Mouse (Mus musculus): Measurements from ENCODE around the gene Trappc6a. TPM values are rescaled to one million over a fixed set of nuclear protein-coding genes. Genes with fewer than 3 reads are reported as not detected.
"Not testable (repeated sequence)": the region's sequence is repeated elsewhere in the genome, so short reads cannot be mapped to it uniquely, and the experiment has no call there.

Trappc6a gene
- polyA plus RNA-seq, 1 experiment from 2014 or later, result 108 TPM

- DNase-seq (ENCODE audit: low spot score) (no peak), ATAC-seq (replicated peaks; ENCODE audit: low FRiP score) (no peak)
- Histone ChIP-seq H3K9me3 (ENCODE audit: control insufficient read depth, low read length) (no peaks in the 10 kb centered on the region), H3K36me3 (ENCODE audit: control insufficient read depth, insufficient read depth, low read length) (no peaks in the 10 kb centered on the region), H3K27ac (ENCODE audit: low read depth, low read length) (peak overlapping the region; percentile 52), H3K4me2 (peak overlapping the region; percentile 84), H3K27me3 (replicated peaks; ENCODE audit: control insufficient read depth, insufficient read depth, low read length) (no peaks in the 10 kb centered on the region), H3K4me3 (ENCODE audit: low read depth, low read length) (peak overlapping the region; percentile 87), H3K4me1 (replicated peaks; ENCODE audit: control insufficient read depth, insufficient read depth, low read length) (peaks cover 13% of the 10 kb centered on the region; the same call in 1 of the 2 replicates), H3K9ac (ENCODE audit: low read depth, low read length) (peak overlapping the region; percentile 94)
- WGBS, result 3% methylated on average over 18 of the region's 18 CpGs
These were observed 598 bp upstream of the Trappc6a start for GRCm38 (mm10) chr7:19507612-19507981.

GRCm38 (mm10) chr7:19508924-19509568 lies 851 bp downstream of the Trappc6a start:
- Histone ChIP-seq H3K36me3 (ENCODE audit: control insufficient read depth, insufficient read depth, low read length) (no peaks in the 10 kb centered on the region), H3K27ac (ENCODE audit: low read depth, low read length) (peak overlapping the region; percentile 52; the same call in 1 of the 2 replicates), H3K4me3 (ENCODE audit: low read depth, low read length) (peak overlapping the region; percentile 87), H3K9me3 (ENCODE audit: control insufficient read depth, low read length) (no peaks in the 10 kb centered on the region), H3K4me2 (peak overlapping the region; percentile 84), H3K27me3 (replicated peaks; ENCODE audit: control insufficient read depth, insufficient read depth, low read length) (no peaks in the 10 kb centered on the region), H3K4me1 (replicated peaks; ENCODE audit: control insufficient read depth, insufficient read depth, low read length) (peaks cover 13% of the 10 kb centered on the region; the same call in 1 of the 2 replicates), H3K9ac (ENCODE audit: low read depth, low read length) (peak overlapping the region; percentile 94)
- WGBS, result 5% methylated on average over 15 of the region's 15 CpGs
- DNase-seq (ENCODE audit: low spot score) (no peak), ATAC-seq (replicated peaks; ENCODE audit: low FRiP score) (peak; percentile 24)

GRCm38 (mm10) chr7:19509786-19510185 lies 1.6 kb downstream of the Trappc6a start:
- no peak overlapping the region; the same call in 1 of the 2 replicates for H3K9ac ChIP-seq (ENCODE audit: low read depth, low read length)
- no peak overlapping the region for H3K27ac ChIP-seq (ENCODE audit: low read depth, low read length)
- whole genome bisulfite sequencing, result 85% methylated on average over 7 of the region's 7 CpGs
- ATAC-seq (replicated peaks; ENCODE audit: low FRiP score) (no peak), DNase-seq (ENCODE audit: low spot score) (no peak)
- H3K27me3 ChIP-seq (replicated peaks; ENCODE audit: control insufficient read depth, insufficient read depth, low read length), result no peaks in the 10 kb centered on the region
- peaks cover 2% of the 10 kb centered on the region; the same call in 1 of the 2 replicates for H3K36me3 ChIP-seq (ENCODE audit: control insufficient read depth, insufficient read depth, low read length)
- H3K4me3 ChIP-seq (ENCODE audit: low read depth, low read length), result peak overlapping the region; percentile 87
- peaks cover 13% of the 10 kb centered on the region; the same call in 1 of the 2 replicates for H3K4me1 ChIP-seq (replicated peaks; ENCODE audit: control insufficient read depth, insufficient read depth, low read length)
- no peaks in the 10 kb centered on the region for H3K9me3 ChIP-seq (ENCODE audit: control insufficient read depth, low read length)
- peak overlapping the region; percentile 84 for H3K4me2 ChIP-seq

- DNase-seq (ENCODE audit: low spot score); H3K27ac ChIP-seq (ENCODE audit: low read depth, low read length); H3K27me3 ChIP-seq (replicated peaks; ENCODE audit: control insufficient read depth, insufficient read depth, low read length); H3K4me3 ChIP-seq (ENCODE audit: low read depth, low read length); H3K9ac ChIP-seq (ENCODE audit: low read depth, low read length); ATAC-seq (replicated peaks; ENCODE audit: low FRiP score); H3K36me3 ChIP-seq (ENCODE audit: control insufficient read depth, insufficient read depth, low read length); H3K4me2 ChIP-seq; H3K9me3 ChIP-seq (ENCODE audit: control insufficient read depth, low read length): not testable (repeated sequence)
- 76% methylated on average over 6 of the region's 7 CpGs for WGBS
- H3K4me1 ChIP-seq (replicated peaks; ENCODE audit: control insufficient read depth, insufficient read depth, low read length), result peaks cover 10% of the 10 kb centered on the region; the same call in 1 of the 2 replicates
These were observed 3.7 kb downstream of the Trappc6a start for GRCm38 (mm10) chr7:19511934-19512333.

- Histone ChIP-seq H3K9me3 (ENCODE audit: control insufficient read depth, low read length) (no peaks in the 10 kb centered on the region), H3K4me3 (ENCODE audit: low read depth, low read length) (no peak overlapping the region), H3K36me3 (ENCODE audit: control insufficient read depth, insufficient read depth, low read length) (peaks cover 2% of the 10 kb centered on the region; the same call in 1 of the 2 replicates), H3K9ac (ENCODE audit: low read depth, low read length) (no peak overlapping the region), H3K27me3 (replicated peaks; ENCODE audit: control insufficient read depth, insufficient read depth, low read length) (peaks cover 3% of the 10 kb centered on the region), H3K4me1 (replicated peaks; ENCODE audit: control insufficient read depth, insufficient read depth, low read length) (peaks cover 10% of the 10 kb centered on the region; the same call in 1 of the 2 replicates), H3K4me2 (no peak overlapping the region), H3K27ac (ENCODE audit: low read depth, low read length) (no peak overlapping the region)
- DNase-seq (ENCODE audit: low spot score) (no peak), ATAC-seq (replicated peaks; ENCODE audit: low FRiP score) (no peak)
- WGBS, result 73% methylated on average over 6 of the region's 6 CpGs
These were observed 4.2 kb downstream of the Trappc6a start for GRCm38 (mm10) chr7:19512353-19512752.

GRCm38 (mm10) chr7:19517652-19518365 lies 9.6 kb downstream of the Trappc6a start, which contains the start of gene Nkpd1:
Gene Nkpd1, plus strand, starts transcription at chr7:19517838.
- Histone ChIP-seq H3K27me3 (replicated peaks; ENCODE audit: control insufficient read depth, insufficient read depth, low read length) (peaks cover 54% of the 10 kb centered on the region), H3K9ac (ENCODE audit: low read depth, low read length) (no peak within 1 kb of the TSS), H3K4me2 (peak within 1 kb of the TSS; percentile 40), H3K9me3 (ENCODE audit: control insufficient read depth, low read length) (no peaks in the 10 kb centered on the region), H3K27ac (ENCODE audit: low read depth, low read length) (no peak within 1 kb of the TSS), H3K4me1 (replicated peaks; ENCODE audit: control insufficient read depth, insufficient read depth, low read length) (peaks cover 15% of the 10 kb centered on the region), H3K36me3 (ENCODE audit: control insufficient read depth, insufficient read depth, low read length) (peaks cover 2% of the 10 kb centered on the region; the same call in 1 of the 2 replicates), H3K4me3 (ENCODE audit: low read depth, low read length) (no peak within 1 kb of the TSS)
- DNase-seq (ENCODE audit: low spot score), result no peak
- no peak for ATAC-seq (replicated peaks; ENCODE audit: low FRiP score)
- WGBS, result 7% methylated on average over 21 of the region's 29 CpGs

GRCm38 (mm10) chr7:19520032-19520431 lies 11.8 kb downstream of the Trappc6a start:
- no peaks in the 10 kb centered on the region for H3K36me3 ChIP-seq (ENCODE audit: control insufficient read depth, insufficient read depth, low read length)
- no peak overlapping the region for H3K27ac ChIP-seq (ENCODE audit: low read depth, low read length)
- ATAC-seq (replicated peaks; ENCODE audit: low FRiP score) (peak; percentile 37), DNase-seq (ENCODE audit: low spot score) (no peak)
- no peaks in the 10 kb centered on the region for H3K9me3 ChIP-seq (ENCODE audit: control insufficient read depth, low read length)
- H3K4me2 ChIP-seq, result peak overlapping the region; percentile 70
- peak overlapping the region; percentile 53 for H3K9ac ChIP-seq (ENCODE audit: low read depth, low read length)
- peaks cover 76% of the 10 kb centered on the region for H3K27me3 ChIP-seq (replicated peaks; ENCODE audit: control insufficient read depth, insufficient read depth, low read length)
- WGBS, result 3% methylated on average over 23 of the region's 23 CpGs
- peak overlapping the region; percentile 37 for H3K4me3 ChIP-seq (ENCODE audit: low read depth, low read length)
- H3K4me1 ChIP-seq (replicated peaks; ENCODE audit: control insufficient read depth, insufficient read depth, low read length), result peaks cover 30% of the 10 kb centered on the region

- WGBS, result 18% methylated on average over 72 of the region's 72 CpGs
- peak overlapping the region; percentile 46 for H3K4me3 ChIP-seq (ENCODE audit: low read depth, low read length)
- H3K9ac ChIP-seq (ENCODE audit: low read depth, low read length), result peak overlapping the region; percentile 41; the same call in 1 of the 2 replicates
- peaks cover 26% of the 10 kb centered on the region for H3K4me1 ChIP-seq (replicated peaks; ENCODE audit: control insufficient read depth, insufficient read depth, low read length)
- no peak overlapping the region for H3K27ac ChIP-seq (ENCODE audit: low read depth, low read length)
- H3K27me3 ChIP-seq (replicated peaks; ENCODE audit: control insufficient read depth, insufficient read depth, low read length), result peaks cover 74% of the 10 kb centered on the region
- no peaks in the 10 kb centered on the region for H3K36me3 ChIP-seq (ENCODE audit: control insufficient read depth, insufficient read depth, low read length)
- peak overlapping the region; percentile 84 for H3K4me2 ChIP-seq
- no peaks in the 10 kb centered on the region for H3K9me3 ChIP-seq (ENCODE audit: control insufficient read depth, low read length)
- no peak for DNase-seq (ENCODE audit: low spot score)
- no peak for ATAC-seq (replicated peaks; ENCODE audit: low FRiP score)
These were observed 15.0 kb downstream of the Trappc6a start for GRCm38 (mm10) chr7:19523017-19523756.

Measured in liver, embryonic 11.5 days (tissue).